Mouse (Mus musculus) R1 (cell line): ENCODE results near the gene 2310061I04Rik.

Source experiments
- DNase-seq: peaks from one replicate; pipeline ENCODE4 v3.0.0-alpha.2; 2018; ENCODE audit warnings: low read depth, low spot score

Gene 2310061I04Rik

GRCm38 (mm10) chr17:35896781-35897643 is at the start of gene 2310061I04Rik:
Gene 2310061I04Rik (minus strand): TSS chr17:35897431.
- DNase-seq, result peak; percentile 93

- peak; percentile 97 for DNase-seq
Measured at GRCm38 (mm10) chr17:35939941-35940340, 42.7 kb upstream of the 2310061I04Rik start.

- DNase-seq, result peak; percentile 95
Measured at GRCm38 (mm10) chr17:35939108-35939507, 41.9 kb upstream of the 2310061I04Rik start.

GRCm38 (mm10) chr17:35937700-35938348 is 40.6 kb upstream of the 2310061I04Rik start:
- DNase-seq, result peak; percentile 89

- peak; percentile 58 for DNase-seq
Measured at GRCm38 (mm10) chr17:35935763-35936162, 38.5 kb upstream of the 2310061I04Rik start.

- no peak for DNase-seq
Measured at GRCm38 (mm10) chr17:35932608-35933007, 35.4 kb upstream of the 2310061I04Rik start.

GRCm38 (mm10) chr17:35930627-35931026 is 33.4 kb upstream of the 2310061I04Rik start:
- DNase-seq, result no peak

GRCm38 (mm10) chr17:35929534-35929933 is 32.3 kb upstream of the 2310061I04Rik start:
- DNase-seq, result no peak

- no peak for DNase-seq
Measured at GRCm38 (mm10) chr17:35927471-35927870, 30.2 kb upstream of the 2310061I04Rik start.

GRCm38 (mm10) chr17:35923281-35923680 is 26.1 kb upstream of the 2310061I04Rik start:
- DNase-seq, result no peak

GRCm38 (mm10) chr17:35922566-35922965 is 25.3 kb upstream of the 2310061I04Rik start:
- DNase-seq, result no peak

- DNase-seq, result no peak
Measured at GRCm38 (mm10) chr17:35921710-35922109, 24.5 kb upstream of the 2310061I04Rik start.

GRCm38 (mm10) chr17:35920862-35921562 is 23.8 kb upstream of the 2310061I04Rik start:
- DNase-seq, result peak; percentile 80

GRCm38 (mm10) chr17:35920384-35920783 is 23.2 kb upstream of the 2310061I04Rik start:
- no peak for DNase-seq

- peak; percentile 65 for DNase-seq
Measured at GRCm38 (mm10) chr17:35919864-35920301, 22.7 kb upstream of the 2310061I04Rik start.

- DNase-seq, result peak; percentile 98
Measured at GRCm38 (mm10) chr17:35919060-35919715, 22.0 kb upstream of the 2310061I04Rik start.

- peak; percentile 83 for DNase-seq
Measured at GRCm38 (mm10) chr17:35918276-35919059, 21.2 kb upstream of the 2310061I04Rik start.

GRCm38 (mm10) chr17:35917463-35918251 is 20.4 kb upstream of the 2310061I04Rik start:
- peak; percentile 88 for DNase-seq

GRCm38 (mm10) chr17:35917143-35917462 is 19.9 kb upstream of the 2310061I04Rik start:
- DNase-seq, result no peak
